Mouse (Mus musculus) heart, adult 2 months (tissue): Measurements from ENCODE around the gene Cblc.

ENCODE experiments used
- CTCF ChIP-seq: fragments of 200-600 bp; IDR thresholded peaks from 2 replicates; pipeline ENCODE4 v1.8.1; 2022; ENCODE audit warnings: antibody characterized with exemption, mild to moderate bottlenecking, moderate library complexity
- EP300 ChIP-seq: fragments of 200-500 bp; IDR thresholded peaks from 2 replicates; pipeline ENCODE4 v1.6.1; 2011; ENCODE audit warnings: low read depth, low read length, control low read depth; ENCODE audit not compliant: insufficient read depth
- POLR2A ChIP-seq: fragments of 200-500 bp; IDR thresholded peaks from 2 replicates; pipeline ENCODE4 v1.6.1; 2011; ENCODE audit warnings: mild to moderate bottlenecking, low read depth, low read length, control low read depth; ENCODE audit not compliant: insufficient read depth

DNA sequence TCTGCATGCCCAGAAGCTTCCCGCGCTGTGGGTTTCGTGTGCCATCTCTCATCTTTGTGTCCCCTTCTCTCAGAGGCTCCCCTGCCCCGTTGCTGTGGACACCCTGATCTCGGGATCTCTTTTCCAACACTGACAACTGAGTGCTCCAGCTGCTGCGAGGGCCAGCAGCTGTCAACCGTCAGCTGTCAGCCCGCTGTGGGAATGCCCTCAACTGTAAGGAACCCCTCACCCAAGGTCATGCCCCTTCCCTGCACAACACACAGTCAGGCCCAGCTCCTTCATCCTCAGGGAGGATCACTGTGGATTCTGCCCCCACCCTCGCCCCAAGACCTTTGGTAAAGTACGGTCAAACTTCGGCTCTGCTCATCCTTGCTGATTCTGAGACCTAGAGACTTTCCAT is 34.3 kb downstream of the Cblc start:
- no peak for TF ChIP-seq POLR2A
- TF ChIP-seq CTCF: no peak
- no peak for TF ChIP-seq EP300
